In the genomic region with DNA sequence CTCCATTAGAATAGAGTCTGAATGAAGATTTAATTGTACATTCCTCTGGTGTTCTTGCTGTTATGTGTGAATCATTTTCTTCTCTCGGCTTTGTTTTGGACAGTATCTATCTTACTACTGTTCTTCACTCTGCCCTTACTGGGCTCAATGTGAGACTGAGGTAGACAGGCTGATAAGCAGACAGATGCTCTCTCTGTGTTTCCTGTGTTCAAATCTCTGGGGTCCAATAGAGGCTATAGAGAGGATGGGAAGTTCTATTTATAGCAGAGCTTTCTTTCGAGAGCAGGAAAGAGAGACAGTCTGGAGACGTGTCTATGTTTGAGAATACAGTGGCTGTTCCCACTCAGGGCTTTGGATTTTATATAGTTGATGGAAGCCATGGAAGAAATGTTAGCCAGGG, we compare ENCODE assay signal across 20 mouse cellular contexts.
A peak's percentile ranks its signal among the peaks of the same experiment; 100 is the strongest.
DNase-seq lines count a peak whose midpoint lies in the region; ATAC-seq and TF ChIP-seq lines count a peak whose summit lies in the region.
"Had no signal": no experiment of that assay in that cellular context is flagged by ENCODE, and none has a peak within 500 bp of the region (broad histone marks: within the 10 kb centered on the region; RNA-seq: fewer than 3 reads in every experiment).

No protein-coding gene starts in this region.

- no peaks in the 10 kb centered on the region for H3K27me3 ChIP-seq in hindbrain, embryonic 13.5 days
- H3K27me3 ChIP-seq in hindbrain, embryonic 14.5 days (ENCODE audit: control insufficient read depth, insufficient read depth, low read length) = no peaks in the 10 kb centered on the region
- no peaks in the 10 kb centered on the region for H3K27me3 ChIP-seq in midbrain, embryonic 14.5 days (ENCODE audit: control insufficient read depth, insufficient read depth, low read length)
- no peaks in the 10 kb centered on the region for H3K27me3 ChIP-seq in midbrain, embryonic 13.5 days
- no peaks in the 10 kb centered on the region for H3K27me3 ChIP-seq in CH12.LX (replicated peaks)
- H3K27me3 ChIP-seq in midbrain, postnatal 0 days (ENCODE audit: insufficient read depth, low read length) = no peaks in the 10 kb centered on the region
- H3K27me3 ChIP-seq: embryonic facial prominence, embryonic 15.5 days; forebrain, embryonic 15.5 days; heart, embryonic 12.5 days had no signal

- H3K27ac ChIP-seq in hindbrain, embryonic 13.5 days = no peak overlapping the region
- H3K27ac ChIP-seq in hindbrain, embryonic 14.5 days = no peak overlapping the region
- H3K27ac ChIP-seq in midbrain, embryonic 14.5 days (replicated peaks; ENCODE audit: low read depth, low read length) = no peak overlapping the region
- H3K27ac ChIP-seq in midbrain, embryonic 13.5 days = no peak overlapping the region
- peak overlapping the region; percentile 75 for H3K27ac ChIP-seq in CH12.LX (ENCODE audit: insufficient read depth, low read depth)
- no peak overlapping the region for H3K27ac ChIP-seq in midbrain, postnatal 0 days (ENCODE audit: low read depth, low read length)
- H3K27ac ChIP-seq: embryonic facial prominence, embryonic 15.5 days; forebrain, embryonic 10.5 days; forebrain, embryonic 15.5 days had no signal

- no peaks in the 10 kb centered on the region for H3K36me3 ChIP-seq in hindbrain, embryonic 13.5 days
- no peaks in the 10 kb centered on the region for H3K36me3 ChIP-seq in hindbrain, embryonic 14.5 days (replicated peaks; ENCODE audit: control insufficient read depth, insufficient read depth)
- H3K36me3 ChIP-seq in midbrain, embryonic 14.5 days (ENCODE audit: control insufficient read depth, insufficient read depth, low read length) = no peaks in the 10 kb centered on the region
- H3K36me3 ChIP-seq in midbrain, embryonic 13.5 days = no peaks in the 10 kb centered on the region
- H3K36me3 ChIP-seq in CH12.LX (replicated peaks in 1 of 2; ENCODE audit: control insufficient read depth in 1 of 2, insufficient read depth in 1 of 2, low read length in 1 of 2) = no peaks in the 10 kb centered on the region
- H3K36me3 ChIP-seq in midbrain, postnatal 0 days (ENCODE audit: insufficient read depth, low read length) = no peaks in the 10 kb centered on the region
- H3K36me3 ChIP-seq: embryonic facial prominence, embryonic 15.5 days; forebrain, embryonic 10.5 days; forebrain, embryonic 15.5 days; heart, embryonic 12.5 days had no signal

- H3K4me1 ChIP-seq in hindbrain, embryonic 13.5 days (replicated peaks) = 0 out of 2 replicates have a peak, but pooled peaks cover 5% of the 10 kb centered on the region
- 0 out of 2 replicates have a peak, but pooled peaks cover 3% of the 10 kb centered on the region for H3K4me1 ChIP-seq in hindbrain, embryonic 14.5 days (replicated peaks; ENCODE audit: control insufficient read depth, insufficient read depth, low read length)
- H3K4me1 ChIP-seq in midbrain, embryonic 14.5 days (ENCODE audit: control insufficient read depth, insufficient read depth, low read length) = no peaks in the 10 kb centered on the region
- no peaks in the 10 kb centered on the region for H3K4me1 ChIP-seq in midbrain, embryonic 13.5 days (replicated peaks)
- peaks cover 44 to 58% of the 10 kb centered on the region in 2 experiments for H3K4me1 ChIP-seq in CH12.LX (ENCODE audit: control insufficient read depth in 1 of 2, insufficient read depth in 2 of 2)
- H3K4me1 ChIP-seq in midbrain, postnatal 0 days (ENCODE audit: insufficient read depth, low read length) = no peaks in the 10 kb centered on the region
- H3K4me1 ChIP-seq: embryonic facial prominence, embryonic 15.5 days; forebrain, embryonic 10.5 days; forebrain, embryonic 15.5 days had no signal

- TF ChIP-seq POLR2A in CH12.LX (IDR thresholded peaks at IDR 0.05; ENCODE audit: low read depth, low read length) = no peak

- no peak for TF ChIP-seq RAD21 in CH12.LX (IDR thresholded peaks at IDR 0.05; ENCODE audit: low read depth, low read length)

- TF ChIP-seq CTCF in CH12.LX (conservative IDR thresholded peaks at IDR 0.05 in 1 of 2, IDR thresholded peaks at IDR 0.05 in 1 of 2; ENCODE audit: low read depth in 2 of 2, low read length in 2 of 2) = no peak
- no peak for TF ChIP-seq CTCF in midbrain, postnatal 0 days (IDR thresholded peaks at IDR 0.05)

- peak; percentile 43; the same call in 1 of the 2 replicates for ATAC-seq in hindbrain, embryonic 13.5 days (ENCODE audit: low FRiP score)
- no peak for ATAC-seq in hindbrain, embryonic 14.5 days (ENCODE audit: low FRiP score)
- ATAC-seq in midbrain, embryonic 14.5 days (ENCODE audit: low FRiP score, low TSS enrichment) = no peak
- ATAC-seq in midbrain, embryonic 13.5 days = no peak
- no peak for ATAC-seq in midbrain, postnatal 0 days (ENCODE audit: low FRiP score)
- ATAC-seq: forebrain, embryonic 15.5 days; intestine, embryonic 16.5 days had no signal

- no peak overlapping the region for H3K4me2 ChIP-seq in hindbrain, embryonic 13.5 days
- no peak overlapping the region for H3K4me2 ChIP-seq in hindbrain, embryonic 14.5 days (replicated peaks)
- no peak overlapping the region for H3K4me2 ChIP-seq in midbrain, embryonic 14.5 days (ENCODE audit: low read length)
- H3K4me2 ChIP-seq in midbrain, embryonic 13.5 days (replicated peaks) = no peak overlapping the region
- peak overlapping the region; percentile 39; the same call in 1 of the 2 replicates for H3K4me2 ChIP-seq in CH12.LX (ENCODE audit: insufficient read depth, low read depth, poor library complexity, severe bottlenecking)
- H3K4me2 ChIP-seq in midbrain, postnatal 0 days (ENCODE audit: low read depth, low read length, poor library complexity, severe bottlenecking) = no peak overlapping the region
- H3K4me2 ChIP-seq: embryonic facial prominence, embryonic 15.5 days; forebrain, embryonic 15.5 days; heart, embryonic 12.5 days had no signal

- no peak for DNase-seq in hindbrain, embryonic 14.5 days (ENCODE audit: low spot score)
- peak; percentile 4 for DNase-seq in midbrain, embryonic 14.5 days
- peak; percentile 34 for DNase-seq in CH12.LX (ENCODE audit: extremely low read depth)
- DNase-seq in midbrain, postnatal 0 days (ENCODE audit: low spot score) = peak; percentile 44
- DNase-seq in left cerebral cortex, postnatal 36 days (ENCODE audit: low spot score in 2 of 2) = no peak
- DNase-seq in embryo, embryonic 9.5 days (ENCODE audit: extremely low spot score) = no peak
- DNase-seq: adrenal gland, adult 2 months; adrenal gland, postnatal 25 days; cerebellum, adult 2 months; cerebellum, postnatal 10 days; gastrocnemius, postnatal 14 days; heart, postnatal 4 days had no signal

- dilution Hi-C loops in CH12.LX (cut with MboI; ENCODE audit: extremely low pct_ligation_motif_present, extremely low pct_unique_long_range_greater_than_20kb, low sequenced_read_pairs) = no loop called here

- TF ChIP-seq EP300 in CH12.LX (IDR thresholded peaks at IDR 0.05; ENCODE audit: low read length) = peak; percentile 22; the same call in 1 of the 2 replicates

- no peak overlapping the region for H3K9ac ChIP-seq in hindbrain, embryonic 13.5 days
- no peak overlapping the region for H3K9ac ChIP-seq in hindbrain, embryonic 14.5 days
- H3K9ac ChIP-seq in midbrain, embryonic 14.5 days (replicated peaks; ENCODE audit: low read length) = no peak overlapping the region
- no peak overlapping the region for H3K9ac ChIP-seq in midbrain, embryonic 13.5 days (replicated peaks)
- H3K9ac ChIP-seq in CH12.LX (ENCODE audit: insufficient read depth, low read depth) = peak overlapping the region; percentile 60
- no peak overlapping the region for H3K9ac ChIP-seq in midbrain, postnatal 0 days (replicated peaks; ENCODE audit: low read length, poor library complexity, severe bottlenecking)
- H3K9ac ChIP-seq: embryonic facial prominence, embryonic 15.5 days; forebrain, embryonic 15.5 days; heart, embryonic 12.5 days had no signal

- H3K4me3 ChIP-seq in hindbrain, embryonic 13.5 days = no peak overlapping the region
- H3K4me3 ChIP-seq in hindbrain, embryonic 14.5 days (replicated peaks; ENCODE audit: low read length) = no peak overlapping the region
- no peak overlapping the region for H3K4me3 ChIP-seq in midbrain, embryonic 14.5 days (replicated peaks; ENCODE audit: low read depth, low read length)
- no peak overlapping the region for H3K4me3 ChIP-seq in midbrain, embryonic 13.5 days (replicated peaks)
- H3K4me3 ChIP-seq in CH12.LX (replicated peaks in 1 of 3; ENCODE audit: low read depth in 2 of 3, low read length in 2 of 3, poor library complexity in 1 of 3) = no peak overlapping the region
- H3K4me3 ChIP-seq in midbrain, postnatal 0 days (ENCODE audit: low read depth, low read length) = no peak overlapping the region
- H3K4me3 ChIP-seq: embryonic facial prominence, embryonic 15.5 days; erythroblast, embryonic 14.5 days; forebrain, embryonic 10.5 days; forebrain, embryonic 15.5 days; heart, embryonic 12.5 days had no signal

- H3K9me3 ChIP-seq in hindbrain, embryonic 13.5 days = no peaks in the 10 kb centered on the region
- H3K9me3 ChIP-seq in hindbrain, embryonic 14.5 days (ENCODE audit: control insufficient read depth, low read length) = no peaks in the 10 kb centered on the region
- H3K9me3 ChIP-seq in midbrain, embryonic 14.5 days (ENCODE audit: control insufficient read depth, low read length) = no peaks in the 10 kb centered on the region
- H3K9me3 ChIP-seq in midbrain, embryonic 13.5 days = no peaks in the 10 kb centered on the region
- H3K9me3 ChIP-seq in CH12.LX (replicated peaks; ENCODE audit: low read length) = no peaks in the 10 kb centered on the region
- H3K9me3 ChIP-seq in midbrain, postnatal 0 days (ENCODE audit: low read length) = no peaks in the 10 kb centered on the region
- H3K9me3 ChIP-seq: embryonic facial prominence, embryonic 15.5 days; forebrain, embryonic 10.5 days; forebrain, embryonic 15.5 days; heart, embryonic 12.5 days had no signal

- intact Hi-C loops in left cerebral cortex, postnatal 36 days (cut with DNase I) = no loop called here

- 50% methylated on average over 3 of the region's 3 CpGs for WGBS in hindbrain, embryonic 13.5 days
- WGBS in hindbrain, embryonic 14.5 days = 41% methylated on average over 3 of the region's 3 CpGs
- 67% methylated on average over 3 of the region's 3 CpGs for WGBS in midbrain, embryonic 14.5 days
- WGBS in midbrain, embryonic 13.5 days = 69% methylated on average over 3 of the region's 3 CpGs
- 60% methylated on average over 3 of the region's 3 CpGs for WGBS in midbrain, postnatal 0 days

- in situ Hi-C loops in CH12.LX (cut with MboI; ENCODE audit: low pct_ligation_motif_present, low pct_unique_long_range_greater_than_20kb, low sequenced_read_pairs) = no loop called here

- no peaks in the 10 kb centered on the region for H3K79me2 ChIP-seq in CH12.LX (replicated peaks; ENCODE audit: control insufficient read depth, extremely low read depth, insufficient read depth, poor library complexity, severe bottlenecking)

TF ChIP-seq in CH12.LX, 34 proteins besides CTCF, POLR2A, EP300 and RAD21 (continues in another document):
- TF ChIP-seq CHD1 (IDR thresholded peaks at IDR 0.05; ENCODE audit: low read depth, low read length) (no peak), GABPA (IDR thresholded peaks at IDR 0.05; ENCODE audit: insufficient replicate concordance, low read depth, low read length) (no peak), MAX (IDR thresholded peaks at IDR 0.05; ENCODE audit: low read length) (no peak), USF1 (IDR thresholded peaks at IDR 0.05; ENCODE audit: low read depth, low read length) (no peak), ETS1 (conservative IDR thresholded peaks at IDR 0.05; ENCODE audit: low read depth, low read length) (peak; percentile 48; the same call in 1 of the 2 replicates), ELF1 (IDR thresholded peaks at IDR 0.05; ENCODE audit: low read depth, low read length) (no peak)

Comparison
In these comparisons a context has a peak if more than half of its experiments do, and no peak if none do; other contexts are left out.
1. DNase-seq: peak in midbrain, embryonic 14.5 days (single experiment), CH12.LX (single experiment) and midbrain, postnatal 0 days (single experiment); none in hindbrain, embryonic 14.5 days (single experiment), left cerebral cortex, postnatal 36 days (0 of 2) and embryo, embryonic 9.5 days (single experiment).